Mouse (Mus musculus): ENCODE data around the gene Prkn.

Gene Prkn

DNA sequence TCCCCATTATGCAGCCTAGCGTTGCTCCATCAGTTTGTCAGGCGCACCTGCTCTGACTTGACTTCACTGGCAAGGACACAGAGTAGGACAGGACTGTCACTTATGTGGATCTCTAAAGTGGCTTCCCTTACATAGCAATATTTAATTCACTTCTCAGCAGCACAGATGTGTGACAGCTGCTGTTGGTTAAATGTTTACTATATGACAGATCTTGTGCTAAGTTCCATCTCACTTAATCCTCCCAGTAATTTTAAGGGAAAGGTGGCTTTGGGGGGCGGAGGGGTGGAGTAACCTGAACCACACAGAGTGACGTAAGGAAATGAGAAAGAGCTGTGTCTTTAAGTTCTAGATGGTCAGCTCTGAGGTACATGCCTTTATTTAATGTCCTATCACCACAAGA, 1072.0 kb downstream of the Prkn start:
- DNase-seq (ENCODE audit: low read depth, low spot score) = no peak

DNA sequence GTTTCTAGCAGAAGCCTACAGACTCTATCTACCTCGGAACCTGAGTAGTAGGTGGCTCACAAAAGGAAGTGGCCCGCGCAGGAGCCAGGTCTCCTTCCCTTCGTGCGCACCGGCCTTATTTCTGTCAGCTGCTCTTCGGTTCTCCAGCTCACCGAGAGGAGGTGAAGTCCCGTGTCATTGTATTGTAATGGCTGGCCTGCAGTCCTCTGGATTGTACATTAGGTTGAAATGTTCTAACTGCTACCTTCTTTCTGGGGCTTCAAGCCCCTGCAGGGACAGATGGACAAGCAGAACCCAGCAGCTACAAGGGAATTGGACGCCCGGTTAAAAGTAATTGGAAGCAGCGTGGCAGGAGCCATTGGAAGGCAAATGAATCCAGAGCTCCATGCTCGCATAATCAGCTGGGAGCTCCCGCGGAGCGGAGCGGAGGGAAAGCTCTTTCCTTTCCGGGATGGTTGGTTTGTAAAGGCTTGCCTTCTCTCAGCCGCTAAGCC, 1072.7 kb downstream of the Prkn start:
- no peak for DNase-seq (ENCODE audit: low read depth, low spot score)

DNA sequence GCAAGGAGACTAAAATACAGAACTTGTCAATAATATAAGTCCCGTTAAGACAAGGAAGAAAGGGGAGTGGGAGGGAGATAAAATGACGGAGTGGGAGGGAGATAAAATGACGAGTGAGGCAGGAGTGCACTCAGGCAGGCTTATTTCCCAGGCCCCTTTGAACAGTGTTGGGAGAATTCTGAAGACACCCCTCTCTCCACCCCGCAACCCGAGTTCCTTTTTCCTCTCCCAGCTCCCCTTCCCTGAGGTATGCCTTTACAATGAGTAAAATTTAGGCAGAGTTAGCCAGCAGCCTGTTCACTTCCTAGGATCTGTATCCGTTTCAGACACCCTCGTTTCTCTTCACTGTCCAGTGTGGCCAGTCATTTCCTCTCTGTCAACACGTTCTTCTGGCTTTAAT, 1073.4 kb downstream of the Prkn start:
- DNase-seq (ENCODE audit: low read depth, low spot score) = no peak

DNA sequence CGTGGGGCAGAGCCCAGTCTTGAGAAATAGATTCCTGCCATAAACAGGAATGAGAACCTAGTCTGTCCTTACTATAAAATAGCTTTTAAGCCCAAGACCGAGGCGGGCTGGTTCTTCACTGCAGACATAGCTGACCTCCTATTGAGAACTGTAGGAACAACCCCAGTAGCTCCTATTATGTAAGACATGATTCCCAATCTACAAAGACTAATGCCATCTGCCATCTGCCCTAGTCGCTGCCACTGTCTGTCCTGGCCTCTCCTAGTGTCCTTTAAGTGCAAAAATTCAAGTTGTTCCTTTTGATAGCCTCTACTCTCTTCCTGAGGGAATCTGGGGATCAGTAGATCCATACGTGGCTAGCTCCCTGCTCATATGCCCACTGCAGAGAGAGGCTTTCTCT, 1074.3 kb downstream of the Prkn start:
- DNase-seq (ENCODE audit: low read depth, low spot score) = no peak

DNA sequence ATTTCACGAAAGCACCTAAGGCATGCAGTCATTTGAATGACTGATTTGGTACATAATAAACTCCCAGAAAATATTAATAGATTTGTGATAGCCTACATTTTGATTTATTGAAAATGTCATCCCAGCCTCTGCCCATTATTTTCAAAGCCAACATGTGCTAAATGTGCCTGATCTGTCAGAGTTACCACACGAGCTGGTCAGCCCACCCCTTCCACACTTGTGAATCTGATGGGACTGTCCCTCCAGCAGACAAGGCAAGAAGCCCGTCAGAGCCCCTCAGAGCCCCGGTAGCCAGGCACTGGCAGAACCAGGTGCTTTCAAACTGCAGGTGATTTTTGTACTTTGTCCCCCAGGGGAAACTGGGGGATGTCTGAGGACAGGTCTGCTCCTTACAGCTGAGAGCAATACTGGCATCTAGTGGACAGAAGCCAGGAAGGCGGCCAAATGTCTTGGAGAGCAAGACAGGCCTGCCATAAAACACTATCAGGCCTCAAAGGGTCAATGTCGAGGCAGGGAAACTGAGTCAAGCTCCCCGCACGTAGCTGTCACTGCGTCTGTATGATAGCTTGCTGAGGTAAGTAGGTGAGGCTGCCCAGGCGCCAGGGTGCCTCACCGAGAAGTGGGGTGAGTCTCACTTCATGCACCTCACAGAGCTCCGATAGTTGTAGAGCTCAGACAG, 1078.1 kb downstream of the Prkn start:
- no peak for DNase-seq (ENCODE audit: low read depth, low spot score)

DNA sequence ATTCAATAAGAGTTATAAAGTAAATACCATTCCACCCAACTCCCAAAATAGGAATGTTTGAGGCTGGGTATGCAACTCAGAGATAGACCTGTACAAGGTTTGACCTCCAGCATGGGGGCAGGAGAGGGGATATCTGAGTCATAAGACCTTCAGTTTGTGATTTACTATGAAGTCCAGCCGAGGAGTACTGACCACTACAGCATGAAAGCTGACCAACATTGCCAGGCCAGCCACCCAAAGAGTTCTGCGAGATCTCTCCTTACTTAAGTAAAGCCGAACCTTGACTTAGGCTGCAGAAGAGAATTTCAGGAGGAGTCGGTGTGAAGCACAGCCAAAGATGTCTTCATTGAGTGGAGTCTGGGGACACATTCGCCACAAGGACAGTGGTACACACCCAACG, 1079.4 kb downstream of the Prkn start:
- DNase-seq (ENCODE audit: low read depth, low spot score) = no peak

DNA sequence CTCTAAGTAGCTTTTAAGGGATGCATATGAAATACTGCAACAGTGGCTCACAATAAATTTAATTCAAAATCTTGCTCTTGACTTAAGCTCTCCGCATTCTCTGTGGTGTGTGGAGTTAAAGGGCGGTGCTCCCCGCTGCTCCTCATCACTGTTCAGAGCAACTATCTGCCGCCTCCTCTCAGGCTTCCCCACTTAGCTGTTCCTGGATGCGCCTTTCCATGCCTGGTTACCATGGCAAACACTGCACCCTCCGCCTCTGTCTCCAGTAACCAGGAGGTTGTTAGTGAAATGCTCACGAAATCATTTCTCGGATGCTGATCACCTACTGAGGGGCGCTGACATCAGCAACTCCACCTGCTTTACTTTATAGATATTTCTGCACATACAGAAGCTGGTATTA, 1080.8 kb downstream of the Prkn start:
- peak; percentile 76 for DNase-seq (ENCODE audit: low read depth, low spot score)

DNA sequence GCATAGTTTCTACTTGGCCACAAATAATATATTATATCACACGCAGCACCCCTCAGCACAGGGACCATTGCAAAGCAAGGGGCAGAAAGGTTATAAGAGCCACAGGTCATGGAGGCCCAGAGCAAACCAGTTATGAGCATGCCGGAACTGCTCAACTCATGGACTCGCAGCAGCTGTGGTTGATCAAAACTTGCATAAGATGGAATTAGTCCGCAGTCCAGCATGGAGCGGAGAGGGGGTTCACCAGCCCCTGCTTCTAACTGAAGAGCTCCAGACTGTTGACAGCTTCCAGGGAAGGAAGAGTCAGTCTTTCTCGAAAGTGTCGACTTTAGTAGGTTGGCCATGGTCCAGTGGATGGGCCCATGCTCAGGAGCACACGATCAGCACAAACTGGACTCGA, 1083.8 kb downstream of the Prkn start:
- no peak for DNase-seq (ENCODE audit: low read depth, low spot score)

DNA sequence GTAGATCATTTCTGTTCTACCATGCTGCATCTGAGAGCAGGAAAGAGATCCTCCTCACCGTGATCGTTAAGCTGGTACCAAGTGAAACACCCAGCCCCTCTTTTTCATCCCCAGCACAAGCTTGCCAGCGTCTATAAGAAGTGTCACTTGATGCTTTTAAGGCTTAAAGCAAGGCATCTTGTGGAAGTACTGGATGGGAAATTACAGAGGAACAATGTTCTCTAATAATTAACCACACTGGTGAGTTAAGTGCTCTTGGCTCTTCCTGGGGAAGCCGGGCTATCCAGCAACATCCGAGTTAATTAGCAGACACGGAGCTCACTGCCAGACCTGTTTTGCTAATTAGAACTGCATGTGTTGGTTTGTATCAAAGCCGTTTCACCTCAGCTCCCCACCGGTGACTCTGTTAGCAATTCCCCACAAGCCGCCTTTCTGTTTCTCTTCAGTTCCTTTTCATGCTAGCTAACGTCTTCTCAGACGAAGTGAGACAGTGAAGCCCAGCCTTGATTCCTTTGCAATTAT, 1086.7 kb downstream of the Prkn start:
- no peak for DNase-seq (ENCODE audit: low read depth, low spot score)

DNA sequence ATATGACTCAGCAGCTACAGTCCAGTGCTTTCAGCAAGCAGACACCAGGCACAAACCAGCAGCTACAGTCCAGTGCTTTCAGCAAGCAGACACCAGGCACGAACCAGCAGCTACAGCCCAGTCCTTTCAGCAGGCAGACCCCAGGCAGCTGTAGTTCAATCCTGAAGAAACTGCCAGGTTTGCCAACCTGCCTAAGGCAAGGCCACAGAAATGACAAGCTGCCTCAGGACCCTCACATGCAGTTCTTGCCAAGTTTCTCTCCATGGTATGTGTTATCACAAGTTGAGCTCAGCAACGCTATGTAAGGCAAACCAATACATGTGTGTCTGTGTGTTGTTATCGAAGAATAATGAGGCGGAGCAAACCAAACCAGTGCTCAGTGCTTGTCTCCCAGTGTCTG, 1091.5 kb downstream of the Prkn start:
- no peak for DNase-seq (ENCODE audit: low read depth, low spot score)

DNA sequence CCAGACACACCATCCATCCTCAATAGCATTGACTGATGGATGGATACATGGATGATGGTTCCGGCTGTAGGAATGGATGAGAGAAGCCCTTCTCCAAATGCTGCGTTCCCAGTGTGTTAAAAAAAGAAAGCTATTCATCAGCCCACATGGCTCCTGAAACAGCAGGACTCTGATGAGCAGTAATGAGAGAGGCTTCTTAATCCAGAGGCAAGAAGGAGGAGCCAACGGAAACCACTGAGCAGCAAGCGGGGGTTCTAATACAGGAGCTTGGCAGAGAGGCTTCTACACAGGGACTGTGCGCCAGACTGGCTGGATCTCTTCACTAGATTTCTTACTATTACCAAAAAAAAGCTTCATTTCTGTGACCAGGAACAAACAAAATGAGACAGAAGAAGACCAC, 1093.6 kb downstream of the Prkn start:
- peak; percentile 58 for DNase-seq (ENCODE audit: low read depth, low spot score)

DNA sequence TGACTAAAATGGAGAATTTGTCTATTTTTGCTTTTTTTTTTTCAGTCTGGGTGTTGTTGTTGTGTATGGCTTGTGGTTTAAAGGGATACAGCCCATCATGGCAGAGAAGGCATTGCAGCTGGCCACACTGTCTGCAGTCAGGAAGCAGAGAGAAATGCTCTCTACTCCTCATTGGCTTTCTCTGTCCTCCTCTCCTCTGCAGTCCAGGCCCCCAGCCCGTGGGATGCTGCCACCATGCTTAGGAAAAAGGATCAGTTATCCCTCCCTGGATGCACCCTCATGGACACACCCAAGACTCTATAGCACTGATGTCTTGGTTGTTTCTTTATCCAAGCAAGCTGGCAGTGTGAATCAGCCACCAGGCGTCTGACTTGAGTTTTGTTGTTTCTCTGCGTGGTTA, 1107.3 kb downstream of the Prkn start:
- no peak for DNase-seq (ENCODE audit: low read depth, low spot score)

DNA sequence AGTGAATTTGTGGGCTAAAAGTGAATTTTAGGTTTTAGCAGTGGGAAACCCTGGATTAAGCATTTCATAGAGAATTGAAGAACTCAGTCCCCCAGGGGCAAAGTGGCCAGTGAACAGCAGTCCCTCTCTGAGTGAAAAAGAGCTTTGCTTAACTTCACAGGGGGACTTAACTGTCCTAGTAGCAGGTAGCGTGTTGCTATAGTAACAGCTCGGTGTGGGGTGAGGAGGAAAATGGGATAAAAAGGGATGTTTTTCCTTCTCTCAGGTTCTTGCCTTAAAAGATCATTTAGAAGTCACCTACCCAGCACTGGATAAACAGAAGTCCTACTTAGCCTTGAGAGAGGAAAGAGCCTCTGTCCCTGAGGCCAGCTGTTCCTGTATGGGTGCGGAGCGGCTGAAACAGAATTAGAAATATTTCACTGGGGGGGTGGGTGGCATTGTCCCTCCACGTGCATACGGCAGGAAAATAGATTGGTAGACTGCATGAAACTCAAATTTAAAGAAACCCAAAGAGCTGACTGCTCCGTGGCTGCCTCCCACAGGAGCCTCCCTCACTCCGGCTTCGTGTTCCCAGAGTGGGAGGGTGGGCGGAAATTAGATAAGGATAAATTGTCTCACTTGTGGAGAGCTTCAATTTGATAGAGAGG, 1109.5 kb downstream of the Prkn start:
- DNase-seq (ENCODE audit: low read depth, low spot score) = peak; percentile 68

DNA sequence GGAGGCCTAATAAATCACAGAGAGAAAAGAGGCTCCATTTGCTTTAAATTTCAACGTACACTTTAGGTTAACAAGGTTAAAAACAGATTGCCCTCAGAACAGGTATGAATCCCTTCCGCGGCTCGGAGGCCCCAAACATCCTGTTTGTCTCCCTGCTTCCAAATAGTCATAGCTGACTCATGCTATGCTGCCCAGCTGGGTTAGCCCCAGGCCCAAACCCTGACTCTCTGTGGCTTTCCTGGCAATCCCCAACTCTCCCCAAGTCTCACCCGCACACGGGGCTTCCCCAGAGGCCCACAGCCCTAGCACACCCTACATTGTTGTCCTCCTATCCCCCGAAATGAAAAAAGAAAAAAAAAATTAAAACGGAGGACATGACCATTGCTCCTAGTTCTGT, 1110.0 kb downstream of the Prkn start:
- no peak for DNase-seq (ENCODE audit: low read depth, low spot score)

DNA sequence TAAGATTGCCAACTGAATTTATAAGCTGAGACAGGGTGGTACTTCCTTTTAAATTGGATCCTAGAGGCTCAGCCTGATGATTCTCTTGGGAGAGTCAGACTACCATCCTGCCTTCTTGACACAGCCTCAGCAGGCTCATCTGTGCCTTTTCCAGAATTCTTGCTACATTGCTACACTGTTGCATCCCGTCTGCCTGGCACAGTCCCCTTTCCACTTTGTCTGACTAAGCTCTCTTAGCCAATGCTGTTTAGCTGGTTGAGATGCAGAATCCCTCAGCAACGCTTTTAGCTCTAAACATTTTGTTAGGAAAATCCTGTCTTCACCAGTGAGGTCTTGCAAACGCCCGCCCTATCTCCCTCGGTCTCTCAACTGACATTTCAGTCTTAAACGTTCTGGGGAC, 1115.1 kb downstream of the Prkn start:
- DNase-seq (ENCODE audit: low read depth, low spot score) = no peak

DNA sequence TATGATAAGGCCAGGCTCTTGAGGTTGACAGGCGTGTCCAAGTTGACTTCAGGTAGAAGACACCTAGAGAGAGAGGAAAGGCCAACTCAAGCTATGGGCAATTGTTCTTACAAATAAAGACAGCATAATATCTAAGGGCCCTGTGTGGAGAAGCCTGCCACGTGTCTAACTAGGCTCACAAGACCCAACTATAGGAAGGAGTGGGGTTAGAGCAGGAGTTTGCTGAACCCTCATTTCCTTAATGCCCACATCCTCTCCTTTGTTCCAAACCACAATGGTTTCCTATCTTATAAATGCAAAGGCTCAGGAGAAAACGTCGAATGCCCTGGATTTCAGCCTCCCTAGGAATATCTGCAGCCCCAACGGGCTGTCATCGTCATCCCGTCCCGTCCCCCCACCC, 1120.3 kb downstream of the Prkn start:
- DNase-seq (ENCODE audit: low read depth, low spot score) = no peak

DNA sequence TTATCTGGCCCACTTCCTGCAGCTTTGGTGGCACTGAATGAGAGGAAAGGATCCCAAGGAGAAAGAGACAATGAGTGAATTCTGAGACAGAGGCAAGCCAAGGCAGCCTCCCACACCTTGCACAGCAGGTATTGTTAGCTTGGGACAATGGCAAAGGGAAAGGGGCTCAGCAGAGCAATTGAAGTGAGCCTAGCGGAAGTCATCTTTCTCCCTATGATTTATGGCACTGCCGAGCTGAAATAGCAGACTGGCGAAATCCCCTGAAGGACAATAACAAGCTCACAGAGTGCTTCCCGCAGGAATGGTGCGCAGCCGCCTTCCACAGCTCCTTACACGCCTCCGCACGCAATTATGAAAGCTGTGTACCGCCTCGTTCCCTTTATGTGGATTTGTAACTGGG, 1122.6 kb downstream of the Prkn start:
- peak; percentile 65 for DNase-seq (ENCODE audit: low read depth, low spot score)

DNA sequence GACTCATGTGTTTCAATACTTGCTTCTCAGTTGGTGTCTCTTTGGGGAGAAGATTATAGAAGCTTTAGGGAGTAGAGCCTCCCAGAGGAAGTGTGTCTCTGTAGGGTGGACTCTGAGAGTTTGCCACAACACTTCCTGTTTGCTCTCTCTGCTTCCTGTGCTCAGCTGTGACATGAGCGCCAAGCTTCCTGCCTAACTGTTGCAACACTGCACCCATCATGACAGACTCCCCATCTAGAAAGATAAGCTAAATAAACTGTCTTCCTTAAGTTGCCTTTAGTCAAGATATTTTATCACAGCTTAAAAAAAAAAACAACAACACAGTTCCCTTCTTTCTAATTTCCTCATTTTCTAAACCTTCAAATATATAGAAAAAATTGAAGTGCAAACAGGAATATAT, 1130.0 kb downstream of the Prkn start:
- DNase-seq (ENCODE audit: low read depth, low spot score) = no peak

DNA sequence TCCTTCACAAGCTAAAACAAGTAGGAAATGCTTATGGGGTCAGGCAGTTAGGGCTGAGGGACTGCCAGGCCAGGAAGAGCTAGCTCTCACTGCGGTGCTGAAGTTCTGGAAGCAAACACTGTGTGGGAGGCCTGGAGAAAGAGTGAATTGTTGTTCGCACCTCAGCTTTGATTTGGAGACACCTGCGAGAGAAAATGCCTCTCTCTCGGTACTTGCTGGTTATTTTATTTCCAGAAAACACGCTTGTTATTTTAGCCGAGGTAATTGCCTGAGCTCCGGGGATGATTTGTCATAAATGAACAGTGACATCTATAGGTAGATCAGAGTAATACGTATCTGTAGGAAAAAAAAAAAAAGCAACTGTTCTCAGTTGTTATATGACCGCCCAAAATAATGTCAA, 1132.4 kb downstream of the Prkn start:
- peak; percentile 76 for DNase-seq (ENCODE audit: low read depth, low spot score)

DNA sequence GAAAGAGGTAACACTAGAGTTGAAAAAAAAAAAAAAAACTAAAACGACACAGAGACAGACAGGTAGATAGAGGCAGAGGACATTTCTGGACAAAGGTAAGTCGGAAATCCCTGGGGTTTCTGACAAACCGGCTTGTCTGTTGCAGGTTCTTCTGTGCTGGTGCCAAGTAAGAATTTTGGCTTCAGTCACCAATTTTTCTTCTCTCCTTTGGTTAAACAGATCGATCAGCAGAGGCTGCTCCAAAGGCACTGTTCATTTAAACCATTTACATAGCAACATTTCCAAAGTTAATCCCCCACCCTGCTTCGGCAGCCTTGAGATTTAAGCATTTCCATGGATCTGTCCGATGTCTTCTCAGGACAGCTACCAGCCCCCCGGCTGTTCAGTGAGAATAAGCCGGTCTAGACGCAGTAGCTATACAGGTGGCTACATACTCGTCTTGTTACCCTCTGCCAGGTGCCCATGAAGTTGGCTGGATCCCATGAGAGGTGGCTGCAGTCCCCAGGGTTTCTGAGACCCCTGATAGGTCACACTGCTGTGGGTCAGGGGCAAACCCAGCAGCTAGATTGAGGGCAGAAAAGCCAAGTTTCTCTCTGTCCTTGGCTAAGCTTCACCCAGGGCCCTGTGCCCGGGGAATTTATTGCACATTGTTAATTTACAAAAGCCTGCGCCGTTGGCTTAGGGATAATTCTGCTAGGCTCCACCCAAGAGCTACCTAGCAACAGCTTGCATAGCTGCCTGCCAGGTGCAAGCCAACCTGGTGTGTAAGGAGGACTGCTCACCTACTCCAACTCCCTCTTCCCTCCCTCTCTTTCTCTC, 1133.0 kb downstream of the Prkn start:
- no peak for DNase-seq (ENCODE audit: low read depth, low spot score)

DNA sequence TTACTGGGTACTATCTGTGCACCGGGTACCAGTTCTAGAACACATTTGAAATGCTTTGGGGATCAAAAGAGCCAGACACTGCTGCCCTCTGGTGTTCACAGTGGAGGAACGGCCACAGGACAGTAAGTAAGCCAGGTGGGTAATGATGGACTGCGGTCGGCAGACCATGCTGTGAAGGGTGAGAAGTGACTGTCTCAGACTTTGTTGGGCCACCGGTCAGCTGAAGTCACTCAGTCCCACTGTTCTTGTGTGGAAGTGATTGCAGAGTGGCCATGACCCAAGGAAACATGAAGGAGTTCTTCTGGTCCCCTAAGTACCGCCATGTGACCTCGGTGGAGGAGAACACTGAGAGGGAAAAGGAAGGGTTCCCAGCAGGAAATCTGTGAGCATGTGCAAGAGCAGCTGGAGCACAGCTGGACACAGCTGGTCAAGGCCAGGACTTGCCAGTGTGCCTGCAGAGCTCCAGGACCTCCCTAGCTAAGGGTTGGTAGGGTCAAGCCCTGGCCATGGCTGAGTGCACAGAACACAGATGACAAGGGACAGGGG, 1135.0 kb downstream of the Prkn start:
- peak; percentile 22 for DNase-seq (ENCODE audit: low read depth, low spot score)

DNA sequence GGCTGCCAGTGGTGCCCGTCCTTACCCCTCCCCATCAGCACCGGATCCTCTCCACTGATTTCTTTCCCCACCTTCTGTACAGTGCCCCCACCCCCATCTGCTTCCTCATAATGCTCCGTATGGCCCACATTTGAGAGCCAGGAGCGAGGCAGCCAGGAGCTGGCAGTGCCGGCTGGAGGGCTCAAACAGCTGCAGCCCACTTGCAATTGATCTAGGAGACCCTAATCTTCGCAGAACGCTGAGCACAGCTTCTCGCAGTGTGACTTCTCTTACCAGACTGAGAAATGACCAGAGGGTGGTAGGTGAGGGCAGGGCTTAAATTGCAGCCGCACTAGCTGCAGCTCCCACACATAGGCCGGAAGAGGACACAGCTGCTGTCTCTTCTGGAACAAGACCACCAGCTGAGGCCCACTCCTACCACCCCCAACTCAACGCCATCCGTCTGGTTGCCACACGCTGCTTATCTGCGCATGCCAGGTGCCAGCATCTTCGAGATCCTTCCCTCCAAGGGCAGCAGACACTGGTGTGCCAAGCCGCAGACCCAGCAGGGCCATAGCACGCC, 1138.2 kb downstream of the Prkn start:
- DNase-seq (ENCODE audit: low read depth, low spot score) = no peak

Data from telencephalon, adult 2 months (tissue).